Mouse (Mus musculus) adrenal gland, adult 18-20 months (tissue): ENCODE measurements at regions not wholly inside any gene's neighbourhood (a gene's known extent, or its start where the extent isn't known, plus 50 kb on each side); places are given as distances from the start of the nearest gene placed in this dataset.
"Not testable (repeated sequence)": the region's sequence is repeated elsewhere in the genome, so short reads cannot be mapped to it uniquely, and the experiment has no call there.

Experiments
- DNase-seq, 2 experiments: peaks; one replicate each; pipeline ENCODE4 v3.0.0; 2021 to 2022; ENCODE audit warnings: low spot score in 2 of 2

DNA sequence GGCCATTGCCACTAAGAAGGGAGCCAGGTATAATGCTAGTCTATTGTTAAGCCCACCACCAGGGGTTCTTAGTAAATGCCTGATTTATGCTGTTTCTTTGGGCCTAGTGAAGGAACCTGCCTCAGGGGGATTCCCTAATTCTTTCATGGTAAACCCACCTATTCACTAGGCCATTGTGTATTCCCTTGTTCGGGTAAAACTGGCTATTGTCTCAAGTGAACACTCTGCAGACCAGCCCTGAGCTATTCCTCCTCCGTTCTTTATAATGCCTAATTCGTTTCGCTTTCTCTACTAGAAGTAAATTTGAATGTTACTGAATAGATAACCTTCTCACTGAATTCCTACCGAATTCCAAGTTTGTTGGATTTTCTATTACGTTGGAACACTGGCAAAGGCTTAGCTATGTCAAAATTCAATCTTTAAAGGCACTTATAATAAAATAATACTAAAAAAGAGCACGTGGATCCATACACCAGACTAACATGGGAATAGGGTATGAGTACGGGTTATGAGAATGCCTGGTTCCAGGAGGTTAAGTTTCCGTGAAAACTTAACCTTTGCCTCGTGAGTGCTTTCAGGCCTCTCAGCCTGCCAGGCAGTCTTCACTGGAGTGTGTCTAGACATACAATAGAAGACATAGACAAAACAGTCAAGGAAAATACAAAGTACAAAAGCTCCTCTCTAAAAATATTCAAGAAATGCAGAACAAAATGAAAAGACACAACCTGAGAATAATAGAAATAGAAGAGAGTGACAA is 536.8 kb upstream of the Cntn5 start:
- not testable (repeated sequence) for DNase-seq

DNA sequence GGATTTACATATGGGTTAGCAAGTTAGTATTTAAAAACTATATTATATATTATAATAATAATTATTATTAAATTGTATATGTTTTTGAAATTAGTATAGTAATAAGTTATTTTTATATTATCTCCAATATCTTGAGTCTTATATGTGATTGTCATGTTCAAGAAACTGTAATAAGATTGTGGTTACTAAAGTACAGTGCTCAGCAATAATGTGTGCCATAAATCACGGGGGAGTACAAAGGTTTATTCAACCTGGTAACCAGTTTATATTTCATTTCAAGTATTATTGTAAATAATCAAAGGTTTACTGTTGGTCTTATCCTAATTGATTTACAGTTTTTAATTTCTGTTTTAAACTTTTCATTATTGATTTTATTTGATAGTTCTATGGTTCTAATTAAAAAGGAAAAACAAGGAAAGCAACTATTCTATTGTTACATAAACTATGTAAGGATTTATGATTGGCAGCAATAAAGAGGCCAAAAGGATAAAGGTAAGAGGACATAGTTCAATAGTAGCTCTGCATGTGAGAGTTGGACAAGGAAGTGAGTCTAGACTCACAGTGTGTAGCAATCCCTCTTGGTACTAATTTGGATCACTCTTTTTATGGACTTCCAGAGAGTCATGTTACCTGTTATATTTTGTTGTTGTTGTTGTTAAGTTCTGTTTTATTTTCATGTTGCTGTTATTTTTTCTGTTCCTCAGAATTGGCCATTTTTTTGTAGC is 532.0 kb upstream of the Cntn5 start:
- no peak for DNase-seq

DNA sequence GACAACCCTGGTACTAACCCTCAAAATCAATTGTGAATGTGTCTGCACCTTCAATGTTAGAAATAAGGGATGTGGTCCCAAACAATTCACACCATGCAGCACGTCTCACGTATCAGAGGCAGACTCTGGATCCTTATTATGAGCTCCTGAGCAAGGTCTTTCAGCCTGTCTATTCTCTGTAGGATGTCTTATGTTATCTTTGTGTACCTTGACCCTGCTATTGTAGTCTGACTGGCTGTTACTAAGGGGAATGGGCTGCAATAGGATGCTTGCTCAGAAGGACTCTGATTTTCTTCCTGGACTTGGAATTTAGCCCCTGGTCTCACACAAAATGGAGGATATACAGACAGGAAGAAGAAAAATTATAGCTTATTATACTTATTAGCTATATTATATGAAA is 531.4 kb upstream of the Cntn5 start:
- no peak for DNase-seq

DNA sequence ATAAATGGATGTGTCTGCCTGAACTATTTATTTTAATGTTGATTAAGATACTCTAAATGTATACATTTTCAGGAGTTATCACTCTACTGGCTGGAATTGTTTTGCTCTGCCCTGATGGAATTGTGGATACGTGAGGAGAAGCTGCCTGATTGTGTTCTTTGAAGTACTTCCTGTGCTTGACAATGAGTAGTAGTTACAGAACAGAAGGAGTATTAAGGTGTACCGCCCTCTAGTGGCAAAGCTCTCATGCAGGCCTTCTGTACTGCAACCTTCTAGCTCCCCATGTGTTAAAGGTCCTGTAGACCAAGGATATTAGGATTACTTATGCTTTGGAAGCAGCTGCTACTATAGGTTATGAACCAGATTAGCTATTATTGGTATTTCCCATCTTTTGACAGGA is 530.4 kb upstream of the Cntn5 start:
- DNase-seq, result peak in 1 of 2 experiments; percentile 18

DNA sequence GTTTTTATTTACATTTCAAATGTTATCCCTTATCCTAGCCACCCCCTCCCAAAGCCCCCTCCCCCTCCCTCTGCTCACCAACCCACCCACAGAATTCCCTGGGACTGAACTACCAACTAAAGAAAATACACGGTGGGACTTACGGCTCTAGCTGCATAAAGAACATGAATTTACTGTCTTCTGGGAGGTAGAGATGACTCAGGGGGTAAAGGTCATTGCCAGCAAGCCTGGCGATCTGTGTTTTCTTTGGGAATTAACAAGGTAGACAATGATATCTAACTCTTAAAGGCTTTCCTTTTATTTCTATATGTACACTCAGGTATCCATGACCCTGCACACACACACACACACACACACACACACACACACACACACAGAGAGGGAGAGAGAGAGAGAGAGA is 521.9 kb upstream of the Cntn5 start:
- no peak for DNase-seq

DNA sequence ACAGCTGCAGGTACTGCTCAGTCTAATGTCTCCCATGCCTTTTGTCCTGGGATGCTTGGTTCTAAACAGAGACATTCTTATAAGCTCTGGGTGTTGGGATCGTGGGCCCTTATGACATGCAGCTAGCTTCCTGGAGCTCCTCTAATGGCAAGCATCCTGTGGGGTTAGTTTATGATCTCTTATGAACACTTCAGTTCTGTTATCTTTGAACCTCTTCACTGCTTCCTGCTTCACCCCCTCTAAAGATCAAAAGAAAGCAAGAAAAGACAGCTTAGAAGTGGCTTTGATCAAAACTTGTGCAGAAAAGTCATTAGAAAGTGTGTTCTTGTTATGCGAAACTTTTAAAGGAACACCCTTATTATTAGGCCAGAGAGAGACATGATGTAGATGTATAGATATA is 492.3 kb upstream of the Cntn5 start:
- DNase-seq, result no peak

DNA sequence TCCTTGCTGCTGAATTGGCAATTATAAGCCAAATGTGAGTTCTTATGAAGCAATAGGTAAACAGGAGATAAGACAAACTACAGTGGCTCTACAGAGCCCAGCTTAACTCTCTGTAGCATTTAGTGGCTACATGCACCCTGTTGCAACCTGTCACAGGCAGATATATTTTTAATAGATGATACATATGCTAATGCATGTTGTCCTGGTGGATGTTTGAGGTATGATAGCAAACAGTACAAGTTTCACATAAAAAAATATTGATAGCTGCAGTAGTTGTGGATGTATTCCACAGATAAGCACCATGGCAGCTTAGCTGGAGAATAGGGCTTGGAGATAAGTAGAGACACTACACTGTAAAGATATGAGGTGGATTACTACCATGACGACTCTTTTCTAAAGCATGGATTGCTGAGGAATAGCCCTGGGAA is 477.1 kb upstream of the Cntn5 start:
- DNase-seq, result no peak

DNA sequence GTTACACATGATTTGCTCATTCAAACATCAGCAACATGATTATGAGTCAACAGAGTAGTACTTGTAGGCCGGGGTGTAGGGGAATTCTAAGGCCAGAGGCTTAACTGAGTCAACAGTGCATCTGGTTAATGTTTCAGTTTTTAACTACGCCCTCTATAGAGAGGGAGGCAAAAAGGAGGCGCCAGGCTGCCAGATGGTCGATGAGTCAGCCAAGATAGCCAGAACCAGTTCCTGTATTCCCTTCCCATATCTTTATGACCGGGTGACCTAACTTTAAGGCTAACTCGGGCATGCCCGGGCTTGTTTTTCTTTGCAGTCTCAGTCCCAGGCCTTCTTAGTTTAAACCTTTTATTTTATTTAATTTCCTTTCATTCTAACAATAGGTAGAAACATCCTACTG is 476.0 kb upstream of the Cntn5 start:
- DNase-seq, result no peak

DNA sequence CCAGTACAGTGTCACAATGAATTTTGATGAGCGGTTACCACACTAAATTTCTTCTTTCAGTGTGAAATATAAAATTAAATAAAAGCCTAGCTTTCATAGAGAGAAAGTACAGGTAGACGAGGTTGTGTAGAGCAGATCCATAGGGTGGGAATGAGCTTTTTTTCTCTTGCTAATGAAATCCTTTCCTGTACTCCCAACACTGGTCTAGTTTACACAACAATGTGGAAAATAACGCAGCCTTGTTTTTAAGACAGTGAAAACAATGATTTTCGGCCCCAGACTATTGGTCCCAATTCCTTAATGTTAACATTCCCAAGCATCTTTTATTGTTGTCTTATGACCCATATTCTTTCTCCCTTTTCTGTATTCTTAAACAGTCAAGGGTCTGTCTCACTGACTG is 473.5 kb upstream of the Cntn5 start:
- DNase-seq, result no peak

DNA sequence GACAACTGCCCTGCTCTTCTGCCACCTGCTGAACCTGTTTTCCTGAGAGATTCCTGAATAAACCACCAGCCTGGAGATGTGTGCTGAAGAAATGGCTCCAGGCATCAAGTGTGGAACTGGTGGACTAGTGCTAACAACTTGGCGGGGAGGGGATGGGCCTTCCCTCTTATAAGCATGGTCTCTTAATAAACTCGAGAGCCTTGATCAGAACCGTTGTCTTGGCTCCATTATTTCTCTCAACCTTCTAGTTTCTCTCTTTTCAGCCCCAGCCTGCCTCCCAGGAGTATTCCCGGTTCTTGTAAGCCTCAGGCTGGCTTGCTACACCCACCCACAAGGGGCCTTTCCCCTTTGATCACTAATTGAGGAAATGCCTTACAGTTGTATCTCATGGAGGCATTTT is 473.0 kb upstream of the Cntn5 start:
- no peak for DNase-seq

DNA sequence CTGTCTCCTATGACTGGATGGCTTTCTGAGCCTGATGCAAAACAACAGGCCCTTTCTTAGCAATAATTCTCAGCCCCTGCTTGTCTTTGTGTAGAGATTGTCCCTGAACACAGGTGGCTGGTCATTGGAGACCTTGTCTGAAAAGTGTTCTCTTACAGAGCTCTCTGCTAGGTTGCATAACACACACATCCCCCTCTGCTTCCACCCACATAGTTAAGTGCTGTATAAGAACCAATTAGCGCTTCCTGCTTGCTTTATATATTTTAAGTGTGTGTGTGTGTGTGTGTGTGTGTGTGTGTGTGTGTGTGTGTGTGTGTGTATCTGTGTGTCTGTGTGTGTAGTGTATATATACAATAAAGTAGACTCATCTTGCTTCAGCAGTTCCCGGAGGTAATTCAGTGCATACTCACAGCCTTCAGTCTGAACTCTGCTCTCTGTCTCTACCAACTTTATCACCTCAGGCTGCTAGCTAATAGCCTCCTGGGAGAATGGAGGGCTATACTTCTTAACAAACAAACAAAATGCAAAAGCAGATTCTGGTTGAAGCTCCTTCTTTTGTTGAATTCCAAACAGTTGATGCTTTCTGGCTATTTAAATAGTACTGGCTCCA is 468.8 kb upstream of the Cntn5 start:
- DNase-seq, result no peak

DNA sequence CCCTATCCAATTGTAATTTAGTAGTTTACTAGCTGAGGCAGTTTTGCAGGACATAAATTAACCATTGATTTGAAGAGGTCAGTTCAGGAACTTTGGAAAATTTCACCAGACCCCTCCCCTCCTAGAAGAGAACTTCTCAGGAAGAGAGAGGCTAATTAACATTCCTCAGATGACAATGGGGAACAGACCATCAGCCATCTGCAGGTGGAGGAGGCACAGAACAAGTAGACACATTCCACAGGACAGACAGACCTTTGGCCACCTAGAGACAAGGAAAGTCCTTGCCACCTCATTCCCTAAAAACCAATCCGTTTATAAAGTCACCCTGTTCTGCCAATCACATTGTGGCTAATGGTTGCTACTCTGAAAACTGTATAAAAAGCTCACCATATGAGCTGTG is 463.5 kb upstream of the Cntn5 start:
- no peak for DNase-seq

DNA sequence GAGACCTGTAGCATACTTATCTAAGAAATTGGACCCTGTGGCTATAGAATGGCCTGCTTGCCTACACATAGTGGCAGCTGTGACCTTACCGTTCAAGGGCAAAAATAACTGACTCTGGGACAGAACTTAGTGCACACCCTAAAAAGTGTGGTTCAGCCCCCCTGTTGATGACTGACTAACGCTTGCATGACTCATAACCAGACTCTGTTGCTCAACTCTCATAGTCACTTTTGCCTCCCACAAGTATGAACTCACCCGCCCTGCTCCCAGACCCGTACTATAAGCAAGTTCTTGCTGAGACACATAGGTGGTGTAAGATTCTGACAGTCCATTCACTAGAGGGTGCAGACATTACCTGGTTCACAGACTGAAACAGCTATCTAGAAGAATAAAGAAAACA is 424.3 kb upstream of the Cntn5 start:
- DNase-seq, result peak in 1 of 2 experiments; percentile 2

DNA sequence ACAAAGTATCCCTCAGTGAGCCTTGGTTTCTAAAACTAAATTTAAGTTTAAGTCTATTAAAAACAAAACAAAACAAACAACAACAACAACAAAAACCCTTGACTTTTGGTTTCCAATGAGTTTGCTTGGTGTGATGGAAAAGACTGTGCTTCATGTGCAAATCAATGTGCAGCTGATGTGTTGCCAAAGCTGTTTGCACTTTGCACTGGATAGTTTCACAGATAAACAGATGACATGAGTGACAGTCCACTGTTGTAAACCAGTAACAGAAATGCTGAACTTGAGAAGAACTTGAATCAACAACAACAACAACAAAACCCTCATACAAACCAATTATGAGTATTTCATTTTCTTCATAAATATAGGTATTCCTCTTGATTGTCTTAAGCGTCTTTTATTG is 412.6 kb upstream of the Cntn5 start:
- no peak for DNase-seq

DNA sequence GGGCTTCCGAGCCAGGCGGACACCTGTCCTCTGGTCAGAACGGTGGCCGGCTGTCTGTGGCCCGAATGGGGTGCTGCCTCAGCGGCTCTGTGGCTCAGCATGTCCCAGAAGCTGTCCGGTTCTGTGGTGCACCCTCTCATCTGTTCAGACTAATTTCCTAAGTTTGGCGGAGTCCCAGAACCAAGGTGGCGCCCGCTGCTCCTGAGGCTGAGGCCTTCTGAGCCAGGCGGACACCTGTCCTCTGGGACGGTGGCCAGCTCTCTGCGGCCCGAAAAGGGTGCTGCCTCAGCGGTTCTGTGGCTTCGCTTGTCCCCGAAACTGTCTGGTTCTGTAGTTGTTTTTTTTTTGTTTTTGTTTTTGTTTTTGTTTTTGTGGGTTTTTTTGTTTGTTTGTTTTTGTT is 392.5 kb upstream of the Cntn5 start:
- DNase-seq, result not testable (repeated sequence)

DNA sequence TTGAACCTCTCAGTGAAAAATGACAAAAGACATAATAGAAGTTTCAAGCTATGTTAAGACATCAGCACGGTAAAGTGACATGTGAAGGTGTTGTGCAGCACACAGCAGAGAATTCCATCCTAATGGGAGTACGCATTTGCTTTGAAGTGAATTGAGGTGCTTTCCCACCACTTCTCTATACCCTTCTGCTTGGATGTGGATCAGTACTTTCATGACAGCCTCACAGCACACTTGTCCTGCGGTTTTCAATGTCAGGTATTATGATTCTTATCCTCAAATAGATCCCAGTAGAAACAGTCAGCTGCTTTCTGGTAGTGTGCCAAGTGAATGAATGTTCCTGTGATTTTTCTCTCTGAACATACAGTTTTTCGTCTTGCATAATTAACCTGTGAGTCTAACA is 380.6 kb upstream of the Cntn5 start:
- no peak for DNase-seq

DNA sequence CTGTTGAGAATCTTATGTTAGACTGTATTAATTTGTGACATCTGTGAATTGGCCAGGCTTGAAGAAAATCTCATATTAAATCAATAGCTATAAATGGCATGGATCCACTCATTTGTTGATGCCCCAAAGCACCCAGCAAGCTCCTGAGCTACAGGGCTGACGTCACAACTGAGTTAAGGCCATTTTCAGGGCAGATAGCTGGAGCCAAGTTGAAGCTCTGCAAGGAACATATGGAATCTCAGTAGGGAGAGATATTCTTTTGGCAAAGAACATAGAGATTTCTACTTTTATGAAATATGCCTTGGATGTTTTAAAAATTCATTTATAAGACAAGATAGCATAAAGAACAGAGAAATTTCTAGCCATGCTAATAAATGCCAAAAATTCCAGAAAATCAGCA is 380.0 kb upstream of the Cntn5 start:
- no peak for DNase-seq

DNA sequence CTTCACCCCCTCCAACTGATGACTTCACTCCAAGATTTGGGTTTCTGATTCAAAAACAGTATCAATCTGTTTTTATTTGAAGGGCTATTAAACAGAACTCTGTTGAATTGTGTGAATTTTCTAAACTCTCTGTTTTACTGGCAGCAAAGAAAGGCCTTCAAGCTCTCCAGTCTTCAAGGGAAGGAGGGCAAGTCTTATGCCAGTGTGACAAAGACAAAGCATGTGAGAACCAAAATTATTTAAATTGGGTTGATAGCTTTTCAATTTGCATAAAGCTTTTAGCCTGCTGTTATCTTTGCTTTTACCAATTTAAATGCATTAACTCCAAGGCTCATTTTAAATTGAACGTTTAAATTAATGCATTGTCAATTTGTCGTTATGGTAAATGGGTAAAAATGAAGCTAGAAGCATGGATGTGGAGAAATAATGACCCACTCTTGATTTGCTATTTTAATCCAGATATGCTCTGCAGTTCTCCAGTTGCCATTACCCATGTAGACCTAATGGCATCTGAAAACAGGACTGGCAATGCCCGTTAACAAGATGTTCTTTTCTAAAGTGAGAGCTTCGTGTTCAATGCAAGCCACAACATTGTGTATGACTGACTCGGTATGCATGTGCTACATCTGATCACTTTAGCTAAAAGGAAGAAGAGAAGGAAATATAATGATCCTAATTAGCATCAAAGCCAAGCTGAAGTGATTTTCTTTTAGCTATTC is 375.0 kb upstream of the Cntn5 start:
- DNase-seq, result no peak

DNA sequence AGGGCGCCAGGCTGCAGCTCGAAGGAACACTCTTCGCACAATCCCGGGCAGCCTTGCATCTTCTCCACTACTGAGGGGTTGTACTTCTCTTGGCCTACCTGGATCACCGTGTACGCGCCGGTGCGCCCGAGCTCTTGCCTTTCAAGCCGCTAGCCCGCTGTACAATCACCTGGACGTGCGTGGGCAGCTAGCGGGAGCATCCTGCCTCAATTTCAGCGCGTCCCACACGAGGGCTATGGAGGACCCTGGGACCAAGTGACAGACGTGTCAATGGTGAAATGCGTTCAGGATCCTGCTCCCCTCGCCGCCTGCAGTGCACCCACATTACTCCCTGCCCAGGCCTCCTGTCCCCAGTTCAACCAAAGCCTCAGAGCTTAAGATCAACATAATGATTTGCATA is 373.2 kb upstream of the Cntn5 start:
- DNase-seq, result no peak

DNA sequence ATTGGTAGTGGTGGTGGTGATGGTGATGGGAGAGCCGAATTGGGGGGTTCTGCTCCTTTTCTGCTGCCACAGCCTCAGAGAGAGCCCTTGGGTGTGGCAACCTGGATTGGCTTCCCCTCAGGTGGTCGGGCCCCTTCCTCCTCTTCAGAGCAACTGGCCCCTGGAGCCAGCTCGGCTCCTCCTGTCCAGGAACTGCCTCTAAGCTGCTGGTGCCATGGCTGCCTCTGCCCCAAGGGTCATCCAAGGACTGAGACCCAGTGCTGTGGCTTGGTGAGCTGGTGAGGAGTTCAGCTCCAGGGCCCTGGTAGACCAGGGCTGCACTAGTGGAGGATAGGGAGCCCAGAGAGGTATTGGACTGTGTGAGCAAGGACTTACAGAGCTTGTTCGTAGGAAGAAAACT is 372.4 kb upstream of the Cntn5 start:
- no peak for DNase-seq

DNA sequence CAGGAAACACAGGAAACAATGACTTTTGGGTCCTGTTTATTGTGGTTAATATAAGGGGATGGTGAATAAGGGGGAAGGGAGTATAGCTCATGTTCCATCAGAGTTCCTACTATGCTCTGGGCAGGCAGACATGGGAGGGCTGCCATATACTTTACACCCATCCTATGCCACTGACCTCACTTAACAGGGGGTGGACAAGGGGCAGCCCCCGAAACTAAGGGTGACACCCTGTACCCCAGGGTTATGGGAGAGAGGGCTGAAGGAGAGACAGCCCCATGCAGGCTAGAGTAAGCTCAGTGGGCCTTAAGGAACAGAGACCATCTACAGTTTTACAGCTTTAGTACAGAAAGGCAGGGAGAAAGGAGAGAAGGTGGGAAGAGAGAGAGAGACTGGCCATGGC is 352.3 kb upstream of the Cntn5 start:
- no peak for DNase-seq

DNA sequence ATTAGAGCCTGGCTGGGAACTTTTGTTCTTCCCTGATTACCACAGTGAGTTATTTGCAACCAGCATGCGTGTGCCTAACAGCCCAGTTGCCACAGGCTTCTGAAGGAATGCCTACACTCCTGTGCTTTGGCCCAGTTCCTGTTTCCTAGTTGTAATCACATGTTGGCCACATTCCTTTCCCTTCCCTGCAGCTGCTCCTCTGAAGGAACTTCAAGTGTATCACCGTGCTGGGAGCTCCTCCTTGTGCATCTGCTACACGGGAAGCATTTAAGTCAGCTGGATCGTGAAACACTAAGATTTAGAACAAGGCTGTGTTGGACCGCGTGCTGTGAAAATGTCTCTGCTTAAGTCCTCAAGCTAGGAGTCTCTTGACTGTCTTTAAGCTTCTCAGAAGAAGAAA is 302.3 kb upstream of the Cntn5 start:
- no peak for DNase-seq
